Mouse (Mus musculus): ENCODE measurements around the gene Herc2.
A peak's percentile ranks its signal among the peaks of the same experiment; 100 is the strongest.
"Not testable (repeated sequence)": the region's sequence is repeated elsewhere in the genome, so short reads cannot be mapped to it uniquely, and the experiment has no call there.

Gene Herc2

GRCm38 (mm10) chr7:56049831-56050321, at the start of gene Herc2:
Herc2 (plus strand) TSS chr7:56050196.
- peak; percentile 99 to 100 for DNase-seq

GRCm38 (mm10) chr7:56010318-56011017, 39.5 kb upstream of the Herc2 start:
- no peak for DNase-seq

DNA sequence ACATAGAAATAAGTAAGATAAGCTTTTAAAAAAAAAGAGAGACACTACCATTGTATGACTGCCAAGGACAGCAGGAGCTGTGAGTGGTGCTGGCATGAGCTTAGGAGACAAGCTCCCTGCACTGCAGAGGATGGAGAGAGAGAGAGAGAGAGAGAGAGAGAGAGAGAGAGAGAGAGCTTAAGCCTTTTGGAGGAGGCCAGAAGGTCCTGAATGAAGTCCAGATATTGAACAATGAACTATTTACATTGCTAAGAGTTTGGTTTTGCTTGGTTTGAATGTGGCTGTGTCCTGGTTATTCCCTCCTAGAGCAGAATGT, 39.0 kb upstream of the Herc2 start:
- DNase-seq = no peak

- DNase-seq = no peak
Observed at GRCm38 (mm10) chr7:56013261-56014001, 36.6 kb upstream of the Herc2 start.

DNA sequence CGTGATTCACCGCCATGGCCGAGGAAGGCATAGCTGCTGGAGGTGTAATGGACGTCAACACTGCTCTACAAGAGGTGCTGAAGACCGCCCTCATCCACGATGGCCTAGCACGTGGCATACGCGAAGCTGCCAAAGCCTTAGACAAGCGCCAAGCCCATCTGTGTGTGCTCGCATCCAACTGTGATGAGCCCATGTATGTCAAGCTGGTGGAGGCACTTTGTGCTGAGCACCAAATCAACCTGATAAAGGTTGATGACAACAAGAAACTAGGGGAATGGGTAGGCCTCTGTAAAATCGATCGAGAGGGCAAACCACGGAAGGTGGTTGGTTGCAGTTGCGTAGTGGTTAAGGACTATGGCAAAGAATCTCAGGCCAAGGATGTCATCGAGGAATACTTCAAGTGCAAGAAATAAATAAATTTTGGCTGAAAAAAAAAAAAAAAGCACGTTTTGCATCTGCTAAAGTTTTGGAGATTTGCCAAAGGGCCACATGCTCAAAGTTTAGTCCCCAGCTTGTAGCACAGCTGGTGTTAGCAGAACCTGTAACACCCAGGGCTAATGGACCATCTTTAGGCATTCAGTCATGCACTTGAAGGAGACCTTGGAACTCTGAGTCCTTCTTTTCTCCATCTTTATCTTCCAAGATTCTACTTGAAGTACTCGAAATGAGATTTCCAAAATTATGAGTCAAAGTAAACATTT, 35.8 kb upstream of the Herc2 start:
- DNase-seq = not testable (repeated sequence)

DNA sequence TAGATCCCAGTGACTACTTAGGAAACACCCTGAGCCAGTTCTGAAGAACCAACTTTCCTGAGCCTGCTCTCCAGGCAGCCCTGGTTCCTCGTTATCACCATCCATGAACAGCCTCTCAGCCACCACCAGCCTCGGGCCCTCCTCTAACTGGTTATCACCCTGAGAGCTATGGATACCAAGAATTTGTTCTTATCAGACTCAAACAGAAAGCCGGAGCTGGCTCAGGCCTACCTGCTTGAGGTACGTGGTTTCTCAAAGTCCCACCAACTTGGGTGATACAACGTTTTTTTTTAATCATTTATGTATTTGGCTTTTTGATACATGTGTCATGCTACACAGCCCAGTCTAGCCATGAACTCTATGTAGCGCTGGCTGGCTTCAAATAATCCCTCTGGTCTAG, 34.8 kb upstream of the Herc2 start:
- no peak for DNase-seq

DNA sequence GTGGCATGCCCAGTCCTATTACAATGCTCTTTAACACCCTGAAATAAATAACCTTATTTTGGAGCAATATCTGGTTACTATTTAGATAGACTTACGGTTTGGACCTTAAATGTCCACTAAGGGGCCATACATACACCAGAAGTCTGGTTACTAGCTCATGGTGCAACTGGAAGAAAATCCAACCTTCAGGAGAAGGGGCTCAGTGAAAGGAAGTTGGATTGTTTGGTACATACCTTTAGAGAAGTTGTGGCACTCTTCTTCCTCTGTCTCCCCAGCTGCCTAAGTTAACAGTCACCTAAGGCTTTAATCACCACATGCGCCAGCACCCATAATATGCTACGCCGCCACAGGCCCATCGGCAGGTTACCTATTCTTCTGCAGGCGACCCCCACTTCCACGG, 34.2 kb upstream of the Herc2 start:
- DNase-seq = no peak

- no peak for DNase-seq
Observed at GRCm38 (mm10) chr7:56017761-56018160, 32.2 kb upstream of the Herc2 start.

- DNase-seq = peak in 1 of 2 experiments; percentile 31
Observed at GRCm38 (mm10) chr7:56018446-56018971, 31.5 kb upstream of the Herc2 start.

DNA sequence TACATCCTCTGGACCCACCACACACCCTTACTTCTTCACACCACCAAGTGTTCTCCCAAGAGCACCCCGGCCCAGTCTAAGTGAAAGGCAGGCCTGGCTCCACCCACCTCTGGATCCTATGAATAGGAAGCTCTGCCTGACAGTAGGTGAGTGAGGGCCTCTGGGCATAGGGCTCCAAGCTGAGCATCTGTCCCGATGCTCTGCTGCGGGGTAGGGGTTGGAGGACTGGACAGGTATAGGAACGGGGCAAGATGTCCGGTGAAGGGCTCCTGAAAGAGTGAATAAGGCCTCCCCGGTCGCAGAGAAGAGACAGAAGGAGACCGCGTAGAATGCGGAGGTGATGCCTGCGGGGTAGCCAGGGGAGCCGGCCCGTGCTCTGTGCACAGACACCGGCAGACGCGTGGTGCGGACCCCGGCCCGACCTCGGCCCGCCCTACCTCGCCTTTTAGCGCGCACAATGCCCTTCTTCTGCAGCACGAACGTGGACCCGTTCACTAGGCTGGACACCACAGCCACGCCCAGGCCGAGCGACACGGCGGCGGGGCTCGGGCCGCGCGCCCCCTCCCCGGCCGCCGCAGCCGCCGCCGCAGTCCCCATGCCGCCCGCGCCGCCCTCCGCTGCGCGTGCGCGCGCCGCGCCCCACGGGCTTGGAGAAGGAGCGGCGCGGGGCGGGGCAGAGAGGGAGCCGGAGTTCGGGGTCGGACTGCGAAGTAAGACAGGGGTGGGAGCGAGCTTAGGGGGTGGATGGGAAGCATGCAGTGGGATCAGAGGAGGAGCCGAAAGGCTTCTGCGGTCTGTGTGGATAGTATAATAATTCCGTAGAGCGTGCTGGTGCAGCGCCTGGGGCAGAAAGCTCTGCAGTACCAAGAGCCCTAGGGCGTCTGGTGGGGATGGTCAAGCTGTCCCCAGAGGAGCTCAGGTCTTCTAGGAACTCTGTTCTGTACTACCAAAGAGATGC, 30.7 kb upstream of the Herc2 start:
- peak; percentile 83 to 89 for DNase-seq

DNA sequence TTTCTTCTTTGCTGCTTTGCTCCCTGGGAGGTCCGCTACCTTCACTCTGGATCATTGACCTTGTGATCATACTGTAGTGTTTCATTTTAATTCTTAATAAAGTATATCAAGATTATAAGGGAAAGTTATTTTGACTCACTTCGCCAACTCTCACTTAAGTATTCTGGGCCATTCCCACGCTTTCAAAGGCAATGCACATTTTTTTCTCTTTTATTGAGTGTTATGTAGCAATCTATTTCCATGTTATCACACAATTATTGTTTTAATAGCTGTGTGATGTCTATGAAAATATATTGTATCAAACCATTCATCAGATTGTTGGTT, 30.1 kb upstream of the Herc2 start, which contains the start of gene Nipa1:
Nipa1 (minus strand) TSS at position 25 of the 324 bp plus-strand sequence.
- DNase-seq = no peak

GRCm38 (mm10) chr7:56023586-56023985, 26.4 kb upstream of the Herc2 start:
- no peak for DNase-seq

- DNase-seq = peak; percentile 85 to 88
Observed at GRCm38 (mm10) chr7:56042353-56042752, 7.6 kb upstream of the Herc2 start.

- no peak for DNase-seq
Observed at GRCm38 (mm10) chr7:56043577-56044266, 6.3 kb upstream of the Herc2 start.

DNA sequence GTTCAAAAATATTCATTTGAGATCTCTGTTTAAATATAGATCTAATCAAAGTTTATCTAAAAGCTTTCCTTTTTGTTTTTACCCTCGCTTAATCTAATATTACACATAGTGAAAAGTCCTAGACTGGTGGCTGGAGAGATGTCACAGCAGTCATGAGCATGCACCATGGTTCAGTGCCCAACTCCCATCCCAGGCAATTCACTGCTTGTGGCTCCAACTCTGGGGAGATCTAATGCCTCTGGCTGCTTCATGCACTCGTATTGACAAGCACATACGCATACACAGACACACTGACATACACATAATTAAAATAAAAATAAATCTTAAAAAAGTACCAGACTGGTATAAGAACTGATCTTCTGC, 5.7 kb upstream of the Herc2 start:
- no peak for DNase-seq

- no peak for DNase-seq
Observed at GRCm38 (mm10) chr7:56047178-56047577, 2.8 kb upstream of the Herc2 start.

GRCm38 (mm10) chr7:56050487-56050911, 503 bp downstream of the Herc2 start:
- peak; percentile 61 to 72 for DNase-seq

- DNase-seq = no peak
Observed at GRCm38 (mm10) chr7:56052996-56053395, 3.0 kb downstream of the Herc2 start.

GRCm38 (mm10) chr7:56055338-56055737, 5.3 kb downstream of the Herc2 start:
- DNase-seq = peak in 1 of 2 experiments; percentile 10

DNA sequence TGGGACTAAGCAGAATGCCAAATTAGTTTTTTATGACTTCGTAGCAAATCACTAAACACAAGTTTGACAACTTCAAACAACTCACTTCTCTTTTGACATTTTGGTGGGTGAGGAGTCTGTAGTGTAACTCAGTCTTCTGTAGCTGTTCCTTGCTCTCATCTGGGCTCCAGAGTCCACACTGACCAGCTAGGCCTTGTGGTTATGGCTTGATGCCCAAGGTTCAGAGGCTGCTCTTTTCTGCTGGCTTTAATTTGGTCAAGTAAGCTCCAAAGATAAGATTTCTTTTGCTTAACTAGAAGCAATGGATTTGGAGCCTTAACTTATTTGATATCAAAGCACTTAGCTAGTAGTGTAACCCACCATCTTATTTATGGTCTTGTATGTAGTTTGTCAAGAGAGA, 14.9 kb downstream of the Herc2 start:
- DNase-seq = no peak

- no peak for DNase-seq
Observed at GRCm38 (mm10) chr7:56066136-56066535, 16.1 kb downstream of the Herc2 start.

GRCm38 (mm10) chr7:56066634-56067033, 16.6 kb downstream of the Herc2 start:
- DNase-seq = no peak
